Mouse (Mus musculus) MN1 (cell line): Measurements from ENCODE around the gene Gm30302.
"Not testable (repeated sequence)": the region's sequence is repeated elsewhere in the genome, so short reads cannot be mapped to it uniquely, and the experiment has no call there.

Source experiments
- DNase-seq: peaks from one replicate; pipeline ENCODE4 v3.0.0-alpha.2; 2016; ENCODE audit warnings: low spot score

Gm30302 gene

DNA sequence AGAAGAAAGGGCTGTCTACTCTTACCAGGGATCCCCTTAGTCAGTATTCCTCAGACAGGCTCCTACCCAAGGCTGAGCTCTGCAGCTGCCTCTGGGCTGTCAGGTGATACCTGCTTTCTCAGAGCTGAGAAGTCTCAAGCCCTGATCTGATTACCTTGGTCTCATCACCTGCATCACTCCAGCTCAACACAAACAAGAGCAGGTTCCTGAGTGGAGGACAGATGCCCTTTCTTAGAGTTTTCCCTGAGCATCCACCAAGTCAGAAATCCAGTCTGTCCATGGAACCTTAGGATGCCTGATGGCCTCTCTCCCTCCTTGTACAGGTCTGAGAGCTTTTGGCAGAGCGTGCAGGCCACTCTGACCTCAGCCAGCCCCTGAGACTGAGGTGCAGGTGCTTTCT lies at the start of gene Gm30302:
Gm30302 (minus strand) TSS at position 101 of the 400 bp plus-strand sequence.
- DNase-seq = no peak

DNA sequence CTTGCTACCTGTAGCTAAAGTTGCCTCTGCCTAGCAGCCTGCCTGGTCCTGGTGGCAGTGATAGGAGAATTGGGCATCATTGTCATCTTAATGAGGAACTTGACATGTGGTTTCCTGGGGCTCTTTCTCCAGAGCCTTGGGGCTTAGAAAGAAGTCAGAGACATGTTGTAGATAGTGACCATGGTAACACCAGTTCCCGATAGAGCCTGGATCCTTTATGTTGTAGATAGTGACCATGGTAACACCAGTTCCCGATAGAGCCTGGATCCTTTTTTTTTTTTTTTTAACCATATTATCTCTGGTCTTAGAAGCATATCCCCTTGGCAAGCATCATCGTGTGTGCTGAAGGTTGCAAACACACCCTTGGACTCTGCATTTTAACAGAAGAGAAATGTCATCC lies 48.0 kb upstream of the Gm30302 start:
- no peak for DNase-seq

DNA sequence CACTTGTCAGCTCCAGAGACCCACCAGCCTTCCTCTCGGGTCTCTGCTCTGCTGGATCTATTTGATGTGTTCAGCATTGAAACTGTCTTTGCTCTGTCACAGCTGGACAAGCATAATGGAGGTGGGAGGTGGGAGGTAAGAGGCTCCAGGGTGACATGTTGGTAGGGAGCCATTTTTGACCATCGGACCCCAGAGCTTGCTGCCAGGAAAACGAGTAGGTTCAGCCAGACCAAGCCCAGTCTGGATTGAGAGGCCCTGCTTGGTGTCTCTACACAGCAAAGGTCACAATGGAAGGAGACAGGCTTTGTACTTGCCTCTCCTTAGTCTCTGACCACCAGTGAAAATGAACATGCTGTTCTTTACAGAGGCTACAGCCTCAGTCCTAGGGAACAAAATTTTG lies 47.3 kb upstream of the Gm30302 start:
- DNase-seq = no peak

DNA sequence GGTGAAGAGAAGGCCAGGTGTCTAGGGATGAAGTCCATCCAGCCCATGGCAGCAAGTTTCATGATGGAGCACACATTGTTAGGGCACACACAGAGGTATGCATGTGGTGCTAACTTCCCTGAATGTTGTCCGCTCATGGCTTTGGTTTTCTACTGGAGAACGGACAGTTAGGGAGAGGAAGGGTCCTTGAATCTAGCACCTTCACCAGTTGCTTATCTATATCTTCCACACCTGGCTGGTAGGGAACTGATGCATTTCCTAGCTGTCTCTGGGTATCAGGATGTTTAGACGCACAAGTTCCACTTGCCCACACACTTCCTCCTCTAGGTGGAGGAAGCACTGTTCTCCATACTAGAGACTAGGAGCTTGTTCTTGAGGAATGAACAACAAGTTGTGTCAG lies 46.9 kb upstream of the Gm30302 start:
- no peak for DNase-seq

DNA sequence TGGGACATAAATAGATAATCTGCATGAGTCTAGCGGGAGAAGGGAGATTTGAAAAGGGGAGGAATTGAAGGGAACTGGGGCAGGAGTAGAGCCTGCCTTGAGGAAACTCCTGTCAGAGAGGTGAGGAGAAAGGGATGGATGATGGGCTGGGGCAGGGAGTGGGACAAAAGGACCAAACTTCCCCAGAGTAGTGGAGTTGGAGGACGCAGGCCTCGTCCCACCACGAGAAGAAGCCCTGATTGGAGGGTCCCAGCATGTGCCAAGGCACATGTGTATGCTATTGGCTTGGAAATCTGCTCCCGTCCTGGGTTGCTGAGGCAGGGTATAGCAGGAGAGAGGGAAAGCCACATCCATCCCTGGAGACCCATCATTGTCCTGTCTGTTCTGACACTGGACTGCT lies 45.3 kb upstream of the Gm30302 start:
- no peak for DNase-seq

DNA sequence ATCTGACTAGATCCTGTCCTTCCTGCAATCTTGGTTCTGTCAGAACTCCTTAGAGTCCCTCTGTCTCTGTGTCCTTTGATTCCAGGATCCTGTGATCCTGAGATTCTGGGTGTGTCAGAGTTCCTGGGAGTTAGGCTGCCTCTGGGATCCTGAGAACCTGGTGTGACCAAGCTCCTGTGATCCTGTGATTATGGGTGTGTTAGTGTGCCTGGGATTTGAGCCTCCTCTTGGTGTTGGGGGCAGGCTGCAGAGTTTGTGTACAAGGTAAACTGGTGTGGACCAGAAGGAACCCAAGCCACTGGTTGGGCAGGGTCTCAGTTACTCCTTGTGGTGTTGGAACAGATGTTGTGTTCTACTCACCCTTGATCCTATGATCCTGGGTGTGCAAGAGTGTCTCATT lies 42.4 kb upstream of the Gm30302 start:
- no peak for DNase-seq

DNA sequence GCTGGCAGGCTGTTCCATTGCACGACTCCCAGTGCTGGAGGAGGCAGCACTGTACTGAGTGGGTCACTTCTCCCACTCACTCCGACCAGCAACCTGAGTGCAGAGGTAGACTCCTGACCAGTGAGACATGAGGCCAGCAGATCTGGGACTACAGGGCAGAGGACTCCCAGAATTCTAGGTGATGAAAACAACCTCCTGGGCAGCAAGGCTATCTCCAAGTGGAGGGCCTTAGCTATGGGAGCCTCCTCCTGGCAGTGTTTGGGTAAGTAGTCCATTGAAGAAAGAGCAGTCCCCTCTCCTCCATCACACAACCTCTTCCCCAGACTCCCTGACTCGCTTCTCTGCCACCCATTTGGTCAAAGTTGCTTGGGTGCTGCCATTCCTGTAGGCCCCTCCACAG lies 31.6 kb upstream of the Gm30302 start:
- DNase-seq = no peak

DNA sequence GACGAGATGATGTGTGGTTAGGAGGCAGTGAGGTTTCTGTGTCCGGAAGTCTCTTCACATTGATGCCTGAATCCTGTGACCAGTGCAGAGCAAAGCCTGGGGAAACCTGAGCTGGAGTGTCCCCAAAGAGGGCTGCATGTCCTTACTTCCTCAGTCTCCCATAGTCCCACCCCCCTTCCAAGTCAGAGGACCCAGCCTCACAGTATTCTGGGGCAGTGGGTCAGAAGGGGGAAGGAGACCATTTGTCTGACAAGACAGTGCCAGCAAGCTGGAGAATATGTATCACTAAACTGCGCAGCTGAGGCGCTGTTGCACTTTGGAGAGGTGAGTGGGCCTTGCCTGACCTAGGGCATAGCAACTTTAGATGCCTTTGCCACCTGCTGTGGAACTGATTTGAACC lies 26.5 kb upstream of the Gm30302 start:
- no peak for DNase-seq

DNA sequence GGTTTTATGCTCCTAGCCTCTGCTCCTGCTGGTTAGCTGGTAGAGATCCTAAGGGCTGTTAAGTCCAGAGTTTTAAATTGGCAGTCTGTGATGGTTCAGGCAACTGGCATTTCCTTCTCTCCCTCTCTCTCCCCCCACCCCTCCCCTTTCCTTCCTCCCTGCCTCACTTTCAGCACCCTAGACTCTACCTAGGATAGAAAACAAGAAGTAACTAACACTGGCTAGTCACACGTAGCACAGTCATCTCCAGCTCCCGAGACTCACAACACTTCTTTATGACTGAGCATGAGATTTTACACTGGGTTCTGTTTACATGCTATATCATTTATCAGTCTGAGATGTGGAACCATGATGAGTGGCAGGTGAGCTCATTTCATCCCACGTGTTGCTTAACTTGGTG lies 16.2 kb upstream of the Gm30302 start:
- DNase-seq = no peak

DNA sequence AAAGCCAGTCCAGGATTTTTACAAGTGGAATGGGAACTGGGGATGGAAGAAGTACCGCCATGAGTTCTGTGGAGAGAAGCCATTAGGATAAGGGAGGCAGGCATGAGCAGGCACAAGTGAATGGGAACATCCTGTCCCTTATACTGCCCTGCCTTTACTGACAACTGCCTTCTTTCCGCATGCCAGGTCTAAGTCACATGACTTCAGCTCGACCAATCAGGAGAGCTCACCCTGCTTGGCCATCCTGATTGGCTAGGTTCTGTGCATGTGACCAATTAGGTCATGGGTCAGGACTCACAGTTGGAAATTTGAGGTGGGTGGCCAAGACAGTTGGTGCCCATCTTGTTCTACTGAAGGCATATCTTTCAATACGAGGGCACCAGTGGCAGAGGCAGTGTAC lies 15.6 kb upstream of the Gm30302 start:
- DNase-seq = no peak

DNA sequence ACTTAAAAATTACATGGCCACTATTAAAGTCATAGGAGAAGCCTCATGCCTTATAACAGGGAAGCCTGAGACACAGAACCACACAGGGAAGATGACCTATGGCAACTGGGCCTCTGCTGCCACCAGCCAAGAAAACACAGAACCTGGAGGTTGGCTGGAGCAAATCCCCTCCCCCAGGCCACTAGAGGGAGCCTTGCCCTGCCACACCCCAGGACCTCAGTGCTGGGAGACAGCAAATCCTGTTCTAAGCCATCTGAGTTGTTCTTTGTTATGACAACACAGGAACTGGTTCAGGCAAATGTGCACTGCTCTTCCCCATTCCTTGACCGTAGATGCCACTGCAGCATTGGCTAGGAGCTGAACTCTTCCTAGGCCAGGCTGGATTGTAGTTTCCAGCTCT lies 8.3 kb upstream of the Gm30302 start:
- DNase-seq = no peak

DNA sequence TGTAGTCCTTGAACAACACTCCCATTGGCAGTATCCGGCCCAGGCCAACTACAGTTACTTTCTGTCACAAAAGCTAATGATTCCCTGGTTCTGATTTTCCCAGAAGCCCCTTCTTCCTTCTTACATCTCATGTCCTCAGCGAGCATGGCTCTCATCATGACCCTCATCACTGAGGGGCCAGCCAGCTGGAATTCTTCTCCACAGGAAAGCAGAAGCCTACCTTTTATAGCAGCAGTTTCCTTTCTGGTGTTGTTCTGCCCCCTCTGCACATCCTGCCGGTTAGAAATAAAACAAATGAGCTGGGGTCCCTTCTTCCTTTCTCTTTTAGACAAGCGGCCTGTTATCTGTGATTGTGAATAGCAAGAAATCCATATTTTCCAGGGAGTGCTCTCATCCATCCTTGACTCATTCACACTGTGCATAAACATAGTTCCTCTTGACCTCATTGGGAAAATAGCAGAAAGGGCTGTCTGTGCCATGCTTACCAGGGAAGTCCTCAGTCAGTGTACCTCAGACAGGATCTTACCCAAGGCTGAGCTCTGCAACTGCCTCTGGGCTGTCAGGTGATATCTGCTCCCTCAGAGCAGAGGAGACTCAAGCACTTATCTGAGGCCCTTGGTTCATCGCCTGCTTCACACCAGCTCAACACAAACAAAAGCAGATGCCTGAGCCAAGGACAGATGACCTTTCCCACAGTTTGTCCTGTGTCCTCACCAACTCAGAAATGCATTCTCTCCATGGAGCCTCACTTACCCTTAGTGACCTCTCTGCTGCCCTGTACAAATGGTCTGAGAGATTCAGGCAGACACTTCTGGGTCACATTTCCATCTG lies 10.0 kb downstream of the Gm30302 start:
- no peak for DNase-seq

DNA sequence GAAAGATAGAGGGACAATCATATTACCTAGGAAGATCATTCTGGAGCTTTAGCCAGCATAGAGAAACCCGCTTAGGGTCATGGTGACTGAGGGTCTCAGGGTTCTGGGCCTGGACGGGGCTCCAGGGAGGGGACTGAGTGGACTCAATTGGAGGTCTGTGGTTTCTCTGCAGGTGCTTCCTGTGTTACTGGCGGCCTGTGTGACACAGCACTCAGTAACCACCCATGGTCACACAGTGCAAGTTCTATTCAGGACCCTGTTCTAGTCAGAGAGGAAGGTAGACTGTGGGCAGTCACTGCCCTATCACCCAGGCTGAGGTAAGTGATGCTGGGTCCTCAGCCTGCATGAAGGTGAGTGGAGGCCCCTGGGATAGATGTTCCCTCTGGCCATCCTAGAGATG lies 14.9 kb downstream of the Gm30302 start:
- DNase-seq = no peak

DNA sequence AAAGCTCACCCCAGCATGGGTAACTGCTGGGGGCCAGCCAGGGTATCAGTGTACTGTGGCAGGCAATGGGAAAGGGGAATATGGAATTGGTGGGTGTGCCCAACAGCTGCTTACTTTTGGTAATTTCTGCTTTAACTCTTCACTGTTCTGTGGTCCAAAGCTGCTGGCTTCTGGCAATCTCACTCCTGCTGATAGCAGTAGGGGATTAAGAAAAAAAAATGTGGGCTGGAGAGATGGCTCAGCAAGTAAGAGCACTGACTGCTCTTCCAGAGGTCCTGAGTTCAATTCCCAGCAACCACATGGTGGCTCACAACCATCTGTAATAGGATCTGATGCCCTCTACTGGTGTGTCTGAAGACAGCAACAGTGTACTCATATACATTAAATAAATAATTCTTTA lies 27.3 kb downstream of the Gm30302 start:
- not testable (repeated sequence) for DNase-seq

DNA sequence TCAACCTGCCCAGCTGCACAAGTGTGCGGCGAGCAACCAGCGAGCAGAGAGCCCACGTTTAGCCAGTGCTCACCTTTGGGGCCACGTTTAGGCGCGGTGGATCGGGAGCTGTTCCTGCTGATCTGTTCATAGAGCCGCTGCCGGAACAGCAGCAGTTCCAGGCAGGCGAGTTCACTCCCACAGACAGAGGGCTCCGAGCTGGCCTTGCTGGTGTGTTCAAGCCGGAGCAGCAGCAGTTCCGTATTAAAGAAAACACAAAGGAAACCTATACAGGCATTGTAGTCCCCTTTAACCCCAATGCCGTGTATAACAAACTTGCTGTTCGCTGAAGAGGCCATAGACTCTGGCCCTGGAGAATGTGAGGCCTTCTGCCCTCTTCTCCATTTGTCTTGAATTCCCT lies 29.7 kb downstream of the Gm30302 start:
- no peak for DNase-seq

DNA sequence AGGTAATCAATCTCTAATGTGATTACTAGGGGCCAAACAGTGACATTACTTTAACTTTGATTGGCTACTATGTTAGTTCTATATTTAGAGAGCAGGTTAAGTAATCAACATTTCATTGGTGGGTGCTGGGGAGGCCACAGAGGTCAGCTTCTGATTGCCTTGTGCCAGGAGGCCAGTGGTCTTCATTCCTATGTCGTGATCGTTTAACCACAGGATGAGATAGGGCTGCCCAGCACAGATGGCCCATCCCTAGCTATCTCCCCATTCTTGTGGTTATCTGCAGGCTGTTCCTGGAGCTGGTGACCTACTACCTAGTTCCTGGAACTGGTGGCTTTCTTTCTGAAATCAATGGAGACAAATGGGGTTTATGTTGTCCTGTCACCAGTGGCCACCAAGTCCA lies 30.8 kb downstream of the Gm30302 start:
- DNase-seq = no peak

DNA sequence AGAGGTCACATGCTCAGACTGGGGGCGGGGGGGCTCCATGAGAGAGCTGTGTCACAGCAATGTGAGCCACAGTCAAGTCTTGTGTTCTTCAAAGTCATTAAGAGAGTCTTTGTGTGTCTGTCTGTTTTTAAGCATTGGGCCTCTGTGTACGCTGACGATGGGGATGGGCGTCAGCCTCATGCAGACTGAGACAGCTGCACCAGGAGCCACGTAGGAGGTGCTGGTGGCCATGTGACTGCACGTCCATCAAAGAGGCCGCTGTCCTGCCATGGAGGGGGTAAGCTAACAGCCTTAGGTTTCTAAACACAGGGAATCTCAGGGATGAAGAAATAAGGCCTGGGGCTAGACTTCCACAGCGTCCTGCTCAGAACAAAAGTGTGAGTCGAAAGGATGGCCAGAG lies 32.5 kb downstream of the Gm30302 start:
- no peak for DNase-seq

DNA sequence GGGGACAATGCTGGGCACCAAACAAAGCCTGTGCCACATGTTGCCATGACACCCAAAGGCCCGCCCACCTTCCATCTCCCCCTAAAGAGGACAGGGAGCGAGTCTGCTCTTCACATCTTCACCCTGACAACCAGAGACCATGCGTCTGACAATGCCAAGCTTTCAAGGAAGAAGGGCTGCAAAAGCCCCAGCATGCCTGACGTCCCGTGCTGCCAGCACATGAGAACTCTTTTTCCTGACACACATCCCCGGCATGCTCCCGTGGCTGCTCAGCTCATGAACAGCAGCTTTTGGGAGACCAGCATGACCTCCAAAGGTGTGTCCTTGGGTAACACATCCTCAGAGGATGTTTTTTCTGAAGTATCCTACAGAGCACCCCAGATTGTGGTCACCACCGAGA lies 33.5 kb downstream of the Gm30302 start:
- no peak for DNase-seq

DNA sequence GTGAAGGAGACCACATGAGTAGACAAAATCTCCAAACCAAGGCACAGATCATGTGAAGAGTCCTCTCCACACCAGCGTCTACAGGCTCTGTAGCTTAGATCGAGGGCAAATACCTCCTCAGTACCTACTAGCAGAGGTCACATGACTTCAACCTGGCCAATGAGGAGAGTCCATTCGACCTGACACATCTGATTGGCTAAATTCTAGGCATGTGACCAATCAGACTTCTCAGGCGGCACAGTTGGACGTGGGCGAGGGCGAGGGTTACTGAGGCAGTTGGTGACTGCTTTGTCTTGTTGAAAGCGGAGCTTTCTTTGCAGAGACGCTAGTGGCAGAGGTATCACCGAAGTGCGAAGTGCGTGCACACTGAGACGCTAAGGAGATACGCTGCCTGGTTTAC lies 36.6 kb downstream of the Gm30302 start:
- DNase-seq = no peak

DNA sequence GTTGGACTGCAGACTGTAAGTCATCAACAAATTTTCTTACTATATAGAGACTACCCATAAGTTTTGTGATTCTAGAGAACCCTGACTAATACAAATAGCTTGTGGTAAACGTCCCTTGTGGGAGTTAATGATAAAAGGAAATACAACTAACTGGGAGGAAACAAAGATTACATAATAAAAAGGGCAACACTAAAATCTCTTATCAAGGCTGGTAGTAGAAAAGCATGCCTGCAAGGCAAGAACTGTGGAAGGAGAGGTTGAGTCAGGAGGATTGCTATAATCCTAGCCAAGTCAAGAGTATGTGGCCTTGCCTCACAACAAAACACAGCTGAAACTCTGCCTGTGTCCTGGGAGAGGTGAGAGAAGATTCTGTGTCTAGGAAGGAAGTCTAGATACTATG lies 38.1 kb downstream of the Gm30302 start:
- no peak for DNase-seq

DNA sequence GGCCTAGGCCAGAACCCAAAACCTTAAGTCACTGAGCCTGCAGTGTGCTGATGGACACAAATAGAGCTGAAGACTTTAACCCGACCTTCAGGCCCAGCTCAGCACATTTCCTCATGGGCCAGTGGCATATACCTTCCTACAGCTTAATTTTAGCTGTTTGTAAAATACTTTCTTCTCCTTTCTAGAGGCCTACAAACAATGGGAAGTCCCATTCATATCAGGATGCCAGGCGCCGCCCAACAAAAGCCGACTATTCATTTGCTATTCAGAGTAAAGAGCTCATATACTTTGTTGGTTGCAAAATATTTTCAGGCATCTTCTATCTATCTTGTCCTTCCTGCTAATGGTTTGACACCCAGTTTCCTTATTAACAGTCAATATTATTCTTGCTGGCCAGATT lies 40.8 kb downstream of the Gm30302 start:
- no peak for DNase-seq

DNA sequence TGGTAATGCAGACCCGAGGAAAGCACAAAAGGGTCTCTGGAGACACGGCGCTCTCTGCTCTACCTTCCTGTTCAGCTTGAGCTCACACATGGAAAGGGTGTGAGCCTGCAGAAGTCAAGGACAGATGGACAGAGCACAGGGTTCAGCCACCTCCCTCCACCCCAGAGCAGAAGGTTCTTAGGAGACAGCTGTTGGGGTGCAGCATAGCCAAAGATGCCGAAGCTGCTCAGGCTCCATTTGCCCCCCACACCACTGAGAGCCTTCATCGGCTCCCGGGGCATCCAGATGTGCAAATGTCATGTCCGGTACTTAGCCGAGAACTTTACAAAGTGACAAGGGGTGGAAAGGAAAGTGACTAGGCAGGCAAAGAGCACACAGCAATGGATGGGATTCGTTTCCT lies 42.2 kb downstream of the Gm30302 start:
- no peak for DNase-seq

DNA sequence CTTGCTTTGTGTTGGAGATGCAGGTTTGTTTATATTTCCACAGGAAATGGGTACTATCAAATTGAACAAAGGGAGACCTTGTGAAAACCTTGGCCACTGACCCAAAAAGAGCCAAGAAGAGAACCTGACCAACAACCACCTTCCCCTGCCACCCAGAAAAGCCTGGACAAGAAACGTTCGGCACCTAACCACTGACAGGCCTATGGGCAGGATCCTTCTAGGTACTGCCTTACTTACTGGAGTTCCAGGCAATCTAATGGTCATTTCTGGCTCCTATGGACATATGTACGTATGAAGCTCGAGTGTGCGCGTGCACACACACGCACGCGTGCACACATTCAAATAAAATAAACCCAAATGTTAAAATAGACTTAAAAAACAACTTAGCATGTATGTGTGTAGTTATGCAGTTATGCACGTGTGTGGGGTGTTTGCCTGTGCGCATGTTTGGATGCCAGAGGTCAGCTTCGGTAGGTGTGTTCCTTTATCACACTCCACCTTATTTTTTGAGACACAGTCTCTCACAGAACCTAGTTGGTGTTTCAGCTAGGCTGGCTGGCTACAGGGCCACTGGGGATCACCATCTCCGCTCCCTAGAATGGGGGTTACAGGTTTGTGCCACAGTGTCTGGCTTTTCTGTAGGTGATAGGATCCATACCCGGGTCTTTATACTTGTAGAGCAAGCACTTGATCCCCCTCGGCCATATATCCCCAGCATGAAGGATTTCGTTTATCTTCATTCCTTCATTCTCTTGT lies 57.3 kb downstream of the Gm30302 start:
- no peak for DNase-seq

DNA sequence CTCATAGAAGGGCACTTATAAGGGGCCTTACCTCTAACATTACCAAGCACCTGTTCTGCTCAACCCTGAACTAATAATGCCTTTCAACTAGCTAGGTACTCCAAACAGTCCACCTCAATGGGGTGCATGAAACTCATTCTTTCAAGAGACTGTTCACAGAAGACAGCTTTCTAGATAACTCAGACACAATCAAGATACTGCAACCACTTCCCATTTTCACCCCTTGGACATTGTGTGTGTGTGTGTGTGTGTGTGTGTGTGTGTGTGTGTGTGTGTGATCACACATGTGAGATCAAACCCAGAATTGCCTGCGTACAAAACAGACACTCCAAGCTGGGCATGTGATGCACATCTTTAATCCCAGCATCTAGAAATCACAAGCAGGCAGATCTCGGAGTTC lies 60.8 kb downstream of the Gm30302 start:
- no peak for DNase-seq
